8 mouse cellular contexts compared by ENCODE assay signal in genomic region chr11:113683957-113684706, GRCm38 (mm10). TPM values are rescaled to one million over a fixed set of nuclear protein-coding genes. Genes with fewer than 3 reads are reported as not detected.
DNase-seq lines count a peak whose midpoint lies in the region; ATAC-seq lines count a peak whose summit lies in the region.

Fam104a (minus strand) TSS chr11:113684155.
D11Wsu47e (plus strand) TSS chr11:113684412.

- no peaks in the 10 kb centered on the region for H3K9me3 ChIP-seq in megakaryocyte, embryonic 14.5 days

- peaks cover 69% of the 10 kb centered on the region for H3K4me1 ChIP-seq in megakaryocyte, embryonic 14.5 days

- H3K36me3 ChIP-seq in megakaryocyte, embryonic 14.5 days (replicated peaks; ENCODE audit: low read length), result peaks cover 32% of the 10 kb centered on the region

- peak; percentile 85 for ATAC-seq in common myeloid progenitor, adult 5-6 weeks (replicated peaks; ENCODE audit: low read depth, poor library complexity, severe bottlenecking)

- DNase-seq in ZHBTc4 (ENCODE audit: low read depth, low spot score), result peak; percentile 98
- DNase-seq in gastrocnemius, adult 8-10 months (ENCODE audit: low spot score in 2 of 2), result peak; percentile 91 to 94
- peak; percentile 90 for DNase-seq in hindlimb bud, embryonic 11.5 days (ENCODE audit: extremely low spot score, low read depth, low spot score)
- DNase-seq in left cerebral cortex, adult 8-10 months (ENCODE audit: low spot score in 2 of 2), result peak; percentile 94 to 97
- DNase-seq in right cerebral cortex, postnatal 10 days (ENCODE audit: low spot score in 2 of 2), result peak; percentile 96 to 97
- peak; percentile 94 for DNase-seq in urinary bladder, postnatal 25 days (ENCODE audit: low spot score)

- H3K27me3 ChIP-seq in megakaryocyte, embryonic 14.5 days (replicated peaks), result no peaks in the 10 kb centered on the region

- peak within 1 kb of the TSS; percentile 99 for H3K4me3 ChIP-seq in megakaryocyte, embryonic 14.5 days (replicated peaks)

RNA-seq across cellular contexts. Expression of gene Fam104a, which starts in this region (rescaled TPM):
- total RNA-seq in common myeloid progenitor, adult 5-6 weeks (2017), result 21.9 and 22.5 TPM in 2 replicates
- 10 to 100 TPM; 30.8 to 41.7 (median 36.1) TPM for total RNA-seq in gastrocnemius, adult 8-10 months (2022)
- total RNA-seq in left cerebral cortex, adult 8-10 months (2022), result 10 to 100 TPM; 27.9 to 31.5 (median 29.3) TPM
- 129 and 266 TPM in 2 replicates for polyA plus RNA-seq in megakaryocyte, embryonic 14.5 days (2012; ENCODE audit: insufficient read depth, low replicate concordance)

RNA-seq across cellular contexts. Expression of gene D11Wsu47e, which starts in this region (rescaled TPM):
- 10.4 and 19.1 TPM in 2 replicates for total RNA-seq in common myeloid progenitor, adult 5-6 weeks (2017)
- 1 to 10 TPM; 3.3 to 5.0 (median 4.4) TPM for total RNA-seq in gastrocnemius, adult 8-10 months (2022)
- 10 to 100 TPM; 11.4 to 15.4 (median 12.8) TPM for total RNA-seq in left cerebral cortex, adult 8-10 months (2022)
- 5.2 TPM in 1 of 2 replicates, not detected in the other for polyA plus RNA-seq in megakaryocyte, embryonic 14.5 days (2012; ENCODE audit: insufficient read depth, low replicate concordance)

Comparison
In these comparisons a context has a peak if more than half of its experiments do, and no peak if none do; other contexts are left out.
1. Peak in every context shown above with its lines: DNase-seq, ATAC-seq and H3K4me3 ChIP-seq.